Mouse (Mus musculus) R1 (cell line): ENCODE results near the gene Acrbp.

Experiments used
- DNase-seq: peaks from one replicate; pipeline ENCODE4 v3.0.0-alpha.2; 2018; ENCODE audit warnings: low read depth, low spot score

Acrbp gene

DNA sequence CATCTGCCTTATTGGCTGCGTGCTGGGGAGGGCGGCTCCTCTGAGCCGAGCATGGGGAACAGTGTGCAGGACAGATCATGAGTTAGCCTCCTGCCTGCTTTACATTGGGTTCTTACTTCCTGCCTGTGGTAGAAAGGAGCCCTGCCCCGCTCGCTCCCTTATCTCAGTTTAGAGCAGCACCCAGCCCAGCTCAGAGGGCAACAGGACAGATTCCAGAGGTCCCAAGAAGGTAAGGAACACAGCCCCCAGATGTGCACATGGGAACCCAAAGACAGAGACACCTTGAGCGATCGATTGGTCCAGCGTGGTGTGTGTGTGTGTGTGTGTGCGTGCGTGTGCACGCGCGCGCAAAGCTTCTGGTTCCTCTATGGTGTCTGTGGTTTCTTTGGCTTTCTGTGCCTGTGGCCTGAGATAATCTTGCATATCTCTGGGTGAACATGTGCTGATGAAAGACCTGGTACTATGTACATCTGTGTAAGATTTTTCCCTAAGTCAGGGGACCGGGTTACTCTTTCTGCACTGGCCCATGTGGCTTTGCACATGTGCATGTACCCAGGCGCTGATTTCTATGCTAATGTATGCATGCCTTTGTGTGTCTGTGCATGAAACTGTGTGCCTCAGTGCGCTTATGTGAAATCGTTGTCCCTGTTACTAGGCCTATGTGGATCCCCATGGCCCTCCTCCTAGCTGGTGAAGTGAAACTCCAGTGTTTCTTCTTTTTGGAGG, 21.8 kb downstream of the Acrbp start:
- DNase-seq, result peak; percentile 67

- peak; percentile 77 for DNase-seq
Measured at GRCm38 (mm10) chr6:125071896-125072279, 22.4 kb downstream of the Acrbp start.

GRCm38 (mm10) chr6:125073825-125074224, 24.3 kb downstream of the Acrbp start:
- DNase-seq, result no peak

DNA sequence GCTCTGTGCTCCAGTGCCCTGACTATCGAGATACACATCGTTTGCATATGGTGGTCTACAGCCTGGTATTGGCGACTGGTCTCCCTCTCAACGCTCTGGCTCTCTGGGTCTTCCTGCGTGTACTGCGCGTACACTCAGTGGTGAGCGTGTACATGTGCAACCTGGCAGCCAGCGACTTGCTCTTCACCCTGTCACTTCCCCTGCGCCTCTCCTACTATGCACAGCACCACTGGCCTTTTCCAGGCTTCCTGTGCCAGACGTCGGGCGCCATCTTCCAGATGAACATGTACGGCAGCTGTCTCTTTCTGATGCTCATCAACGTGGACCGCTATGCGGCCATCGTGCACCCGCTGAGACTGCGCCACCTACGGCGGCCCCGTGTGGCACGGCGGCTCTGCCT, 31.9 kb downstream of the Acrbp start:
- peak; percentile 76 for DNase-seq

DNA sequence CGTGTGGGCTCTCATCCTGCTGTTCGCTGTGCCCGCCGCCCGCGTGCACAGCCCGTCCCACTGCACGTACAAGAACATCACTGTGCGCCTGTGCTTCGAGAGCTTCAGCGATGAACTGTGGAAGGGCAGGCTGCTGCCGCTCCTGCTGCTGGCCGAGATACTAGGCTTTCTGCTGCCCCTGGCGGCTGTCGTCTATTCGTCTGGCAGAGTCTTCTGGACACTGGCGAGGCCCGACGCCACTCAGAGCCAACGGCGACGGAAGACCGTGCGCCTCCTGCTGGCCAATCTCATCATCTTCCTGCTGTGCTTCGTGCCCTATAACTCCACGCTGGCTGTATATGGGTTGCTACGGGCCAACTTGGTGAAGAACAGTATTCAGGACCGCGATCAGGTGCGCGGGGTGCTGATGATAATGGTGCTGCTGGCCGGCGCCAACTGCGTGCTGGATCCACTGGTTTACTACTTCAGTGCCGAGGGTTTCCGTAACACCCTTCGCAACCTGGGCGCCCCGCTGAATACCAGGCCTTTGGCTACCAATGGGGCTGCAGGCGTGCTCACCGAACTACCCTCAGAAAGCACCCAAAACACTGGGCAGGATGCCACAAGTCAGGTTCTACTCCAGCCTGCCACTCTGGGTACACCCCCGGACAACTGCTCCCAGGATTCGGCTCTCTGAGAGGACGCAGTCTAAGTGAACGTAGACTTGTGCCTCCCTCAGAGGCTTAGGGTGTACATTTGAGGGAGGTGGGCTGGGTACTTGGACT, 32.5 kb downstream of the Acrbp start:
- peak; percentile 97 for DNase-seq

DNA sequence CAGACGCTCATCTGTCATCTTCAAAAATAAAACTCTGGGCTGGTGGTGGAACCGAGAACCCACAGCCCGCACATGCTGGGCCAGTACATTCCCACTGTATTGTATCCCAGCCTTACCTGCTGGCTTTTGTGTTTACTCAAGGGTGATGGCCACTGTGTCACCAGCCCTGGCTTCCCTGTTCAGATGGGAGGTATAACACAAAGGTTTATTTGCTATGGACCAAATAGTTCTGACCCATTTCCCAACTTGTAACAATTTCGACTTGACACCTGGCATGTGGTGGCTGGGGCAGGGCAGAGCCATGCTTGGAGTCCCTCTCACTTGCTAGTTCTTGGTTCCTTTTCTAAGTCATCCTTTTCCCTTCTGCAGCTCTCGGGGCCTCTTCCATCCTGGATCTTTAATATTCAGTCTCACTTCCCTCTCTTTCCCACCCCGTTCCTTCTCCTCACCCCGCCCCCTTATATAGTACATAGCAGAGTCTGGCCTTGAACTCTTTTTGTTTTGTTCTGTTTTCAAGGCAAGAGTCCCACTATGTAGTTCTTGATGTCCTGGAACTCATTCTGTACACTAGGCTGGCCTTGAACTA, 33.4 kb downstream of the Acrbp start:
- no peak for DNase-seq

- peak; percentile 84 for DNase-seq
Measured at GRCm38 (mm10) chr6:125084424-125084823, 34.9 kb downstream of the Acrbp start.

- DNase-seq, result no peak
Measured at GRCm38 (mm10) chr6:125087937-125088336, 38.4 kb downstream of the Acrbp start.

DNA sequence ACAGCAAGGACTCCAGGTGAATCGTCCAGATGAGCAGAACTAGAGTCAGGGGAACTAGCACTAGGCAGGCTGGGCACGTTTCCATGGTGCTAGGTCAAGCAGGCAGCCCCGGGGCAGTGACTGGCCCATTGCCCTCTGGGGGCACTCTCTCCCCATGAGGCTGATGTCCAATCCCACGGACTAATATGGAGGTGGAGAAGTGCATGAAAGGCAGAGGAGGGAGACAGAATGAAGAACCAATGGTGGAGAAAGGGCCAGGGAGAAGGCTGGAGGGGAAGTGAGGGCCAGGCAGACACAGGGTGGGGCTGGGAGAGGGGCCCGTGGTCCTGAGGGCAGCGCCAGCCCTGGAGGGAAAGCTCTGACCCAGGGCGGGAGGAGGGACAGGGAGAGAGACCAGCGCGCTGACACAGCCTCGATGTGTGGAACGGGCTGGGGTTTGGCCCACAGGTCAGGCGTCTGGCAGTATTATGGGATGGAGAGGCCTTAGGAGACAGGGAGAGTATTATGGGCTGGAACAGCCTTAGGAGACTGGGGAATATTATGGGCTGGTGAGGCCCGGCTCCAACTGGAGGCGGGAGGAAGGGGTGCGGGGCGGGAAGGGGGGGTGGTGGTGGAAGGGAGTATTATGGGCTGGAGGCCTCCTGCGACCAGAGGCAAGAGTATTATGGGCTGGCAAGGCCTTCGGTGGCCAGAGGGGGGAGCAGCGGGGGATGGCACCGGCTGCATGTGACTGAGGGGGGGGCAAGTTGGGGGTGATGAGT, 39.3 kb downstream of the Acrbp start:
- DNase-seq, result peak; percentile 87

DNA sequence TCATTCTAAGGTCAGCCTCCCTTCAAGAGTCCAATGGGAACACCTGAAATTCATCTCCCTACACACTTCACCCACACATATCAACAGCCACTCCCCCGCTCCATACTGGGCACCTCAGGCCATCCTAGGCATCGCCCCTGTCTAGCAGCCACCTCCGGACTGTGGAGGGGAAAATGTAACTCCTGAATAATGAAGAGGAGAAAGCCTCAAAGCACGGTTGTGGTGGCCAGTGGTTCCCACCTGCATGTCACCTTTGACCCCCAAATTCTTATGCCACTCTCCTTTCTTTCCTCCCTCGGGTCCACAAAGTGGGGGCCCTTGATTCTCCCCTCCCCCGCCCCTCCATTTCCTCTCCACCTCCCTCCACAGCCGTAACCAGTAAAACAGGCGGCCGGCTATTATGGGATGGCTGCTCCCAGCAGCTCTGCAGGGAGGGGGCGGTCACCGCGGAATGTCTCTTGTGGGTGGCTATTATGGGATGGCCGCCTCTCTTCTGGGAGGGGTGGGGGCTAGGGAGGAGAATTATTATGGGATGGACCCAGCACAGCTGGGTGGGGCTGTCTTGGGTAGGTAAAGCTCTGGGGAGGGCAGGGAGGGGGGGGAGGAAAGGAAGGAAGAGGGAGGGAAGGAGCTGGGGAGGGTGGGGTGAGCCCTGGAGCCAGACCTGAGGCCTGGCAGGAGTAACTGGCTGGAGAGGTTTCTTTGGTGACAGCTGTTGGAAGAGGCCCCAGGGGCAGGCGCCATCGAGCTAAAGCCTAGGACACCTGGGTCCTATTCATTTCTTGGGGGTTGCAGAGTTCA, 40.2 kb downstream of the Acrbp start:
- peak; percentile 88 for DNase-seq

- DNase-seq, result peak; percentile 95
Measured at GRCm38 (mm10) chr6:125090341-125091085, 41.0 kb downstream of the Acrbp start.

GRCm38 (mm10) chr6:125092372-125092771, 42.9 kb downstream of the Acrbp start:
- DNase-seq, result peak; percentile 49

DNA sequence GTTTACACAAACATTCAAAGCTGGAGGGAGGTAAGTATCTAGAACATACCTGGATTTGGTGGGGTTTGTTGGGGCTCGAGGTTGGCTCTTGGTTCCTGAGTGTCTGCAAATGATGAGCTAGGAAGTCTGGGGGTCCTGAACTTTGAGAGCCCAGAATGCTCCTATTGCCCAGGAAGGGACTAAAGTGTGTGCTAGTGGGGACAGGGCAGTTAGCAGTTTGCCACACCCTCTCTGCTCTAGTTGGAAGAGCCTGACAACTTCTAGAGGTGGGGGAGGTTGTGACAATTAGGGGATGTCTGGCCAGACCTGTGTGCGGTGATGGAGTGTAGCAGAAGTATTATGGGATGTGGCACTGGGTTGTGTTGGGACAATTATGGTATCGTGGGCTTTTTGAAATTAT, 45.4 kb downstream of the Acrbp start:
- DNase-seq, result no peak

DNA sequence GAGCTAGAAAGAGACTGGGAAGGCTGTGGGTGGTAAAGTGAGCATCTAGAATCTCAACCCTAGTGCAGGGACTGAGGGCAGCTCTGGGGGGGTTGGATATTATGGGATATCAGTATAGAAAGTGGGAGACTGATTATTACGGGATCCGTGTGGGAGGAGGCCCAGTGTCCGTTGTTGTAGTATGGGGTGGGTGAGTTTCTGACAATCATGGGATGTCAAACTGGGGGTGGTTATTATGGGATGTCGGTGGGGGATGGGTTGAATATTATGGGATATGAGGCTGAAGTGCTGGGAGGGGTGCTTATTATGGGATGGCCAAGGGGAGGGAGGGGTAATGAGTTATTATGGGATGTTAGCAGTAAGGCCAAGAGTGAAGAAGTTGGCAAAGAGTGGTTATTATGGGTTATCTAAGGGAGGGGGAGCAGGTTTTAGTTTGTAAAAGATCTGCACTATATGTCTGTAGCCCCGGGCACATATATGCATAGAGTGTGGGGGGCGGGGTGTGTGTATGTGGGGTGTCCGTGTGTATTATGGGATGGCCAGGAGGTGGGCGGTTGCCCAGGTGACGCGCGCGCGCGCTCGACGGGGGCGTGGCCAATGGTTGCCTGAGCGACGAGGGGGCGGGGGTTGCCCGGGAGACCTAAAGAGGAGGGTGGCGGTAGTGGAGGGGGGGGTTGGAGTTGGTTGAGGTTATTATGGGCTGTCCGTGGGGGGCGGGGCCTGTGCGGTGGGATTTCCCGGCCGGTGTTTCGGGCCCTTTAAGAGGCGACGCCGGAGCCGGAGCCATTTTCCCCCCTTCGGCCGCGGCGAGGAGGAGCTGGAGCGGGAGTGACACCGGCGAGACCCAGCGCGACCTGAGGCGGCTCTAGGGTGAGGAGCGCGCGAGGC, 46.1 kb downstream of the Acrbp start, which contains the start of gene Chd4:
Gene Chd4 (plus strand): TSS at position 591 of the 888 bp plus-strand sequence.
- peak; percentile 92 for DNase-seq

GRCm38 (mm10) chr6:125096279-125096596, 46.7 kb downstream of the Acrbp start:
- no peak for DNase-seq

DNA sequence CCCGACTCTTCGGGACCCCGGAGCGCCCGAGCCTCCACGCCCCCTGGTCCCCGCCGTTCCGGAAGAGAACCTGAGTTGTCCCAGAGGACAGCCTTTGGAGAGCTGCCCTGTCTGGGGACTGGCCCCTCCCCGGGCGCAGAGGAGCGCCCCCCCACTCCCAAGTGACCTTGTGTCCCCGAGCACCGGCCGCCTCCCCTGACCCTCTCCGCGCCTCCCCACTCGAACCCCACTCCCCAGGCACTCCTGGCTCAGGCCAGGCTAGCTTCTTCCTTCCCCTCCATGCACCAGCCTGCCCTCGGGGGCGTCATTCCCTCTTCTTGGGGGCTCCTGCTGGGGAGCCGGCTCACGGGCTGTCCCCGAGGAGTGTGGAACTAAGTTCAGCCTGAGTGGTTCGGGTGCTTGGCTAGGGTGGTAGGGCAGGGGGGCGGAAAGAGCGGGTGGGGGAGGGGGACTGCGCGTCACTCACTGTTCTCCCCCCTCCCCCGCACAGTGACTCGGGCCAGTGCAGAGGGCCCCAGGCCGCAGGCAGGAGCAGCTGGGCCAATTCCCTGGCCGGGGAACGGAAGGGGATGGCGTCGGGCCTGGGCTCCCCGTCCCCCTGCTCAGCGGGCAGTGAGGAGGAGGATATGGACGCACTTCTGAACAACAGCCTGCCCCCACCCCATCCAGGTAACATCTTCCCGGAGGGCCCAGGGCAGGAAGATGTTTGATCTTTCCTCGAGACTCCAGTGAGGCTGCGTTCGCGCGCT, 47.3 kb downstream of the Acrbp start:
- peak; percentile 37 for DNase-seq

DNA sequence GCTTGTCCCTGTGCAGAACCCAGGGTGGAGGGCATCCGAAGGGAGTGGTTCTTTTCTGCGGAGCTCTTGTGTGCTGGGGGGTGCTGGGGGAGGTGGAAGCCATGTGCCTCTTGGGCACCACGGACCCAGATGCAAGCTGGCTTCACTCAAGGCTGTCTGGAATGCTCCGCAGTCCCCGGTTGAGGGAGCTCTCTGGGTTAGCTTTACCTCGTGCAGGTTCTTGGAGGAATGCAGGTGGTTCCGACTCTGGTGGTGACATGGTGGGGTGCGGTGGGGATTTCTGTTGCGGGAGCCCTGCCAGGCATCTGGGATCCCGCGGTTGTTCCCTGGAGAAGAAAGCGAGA, 47.8 kb downstream of the Acrbp start:
- DNase-seq, result peak; percentile 28

DNA sequence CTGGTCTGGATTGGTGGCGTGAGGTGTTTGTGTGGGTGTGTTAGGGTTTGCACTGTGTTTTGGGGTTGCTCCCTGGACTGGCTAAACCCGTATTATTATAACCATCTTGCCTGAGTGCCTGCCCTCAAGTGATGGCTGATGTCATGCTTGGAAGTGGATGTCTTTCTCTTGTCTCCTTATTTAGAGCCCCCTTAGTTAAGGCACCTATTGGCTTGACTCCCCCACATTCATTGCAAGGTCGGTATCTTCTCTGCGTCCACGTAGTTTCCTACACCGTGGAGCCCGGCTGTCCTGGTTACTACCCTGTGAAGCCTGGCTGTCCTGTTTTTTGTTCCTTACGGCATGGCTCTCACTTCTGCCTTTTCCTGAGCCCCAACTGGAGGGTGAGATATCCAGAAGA, 48.5 kb downstream of the Acrbp start:
- no peak for DNase-seq

GRCm38 (mm10) chr6:125098513-125098912, 49.0 kb downstream of the Acrbp start:
- no peak for DNase-seq
